Mouse (Mus musculus) brown adipose tissue, adult 24 weeks (tissue): ENCODE results near the gene Barhl2. TPM values are rescaled to one million over a fixed set of nuclear protein-coding genes. Genes with fewer than 3 reads are reported as not detected.

Source experiments
- H3K27ac ChIP-seq: fragments of 200-500 bp; replicated peaks from 2 replicates; pipeline ENCODE4 v1.5.1; 2012; ENCODE audit warnings: low read depth, mild to moderate bottlenecking, low read length
- H3K4me1 ChIP-seq: fragments of 200-500 bp; 2 replicates; pipeline ENCODE4 v1.6.1; 2012; ENCODE audit warnings: low read length, mixed read lengths; ENCODE audit not compliant: control insufficient read depth, insufficient read depth, insufficient read length
- H3K4me3 ChIP-seq: fragments of 200-500 bp; 2 replicates; pipeline ENCODE4 v1.5.1; 2012; ENCODE audit warnings: low read depth, mild to moderate bottlenecking, low read length, moderate library complexity; ENCODE audit not compliant: insufficient read depth
- polyA plus RNA-seq: library from polyadenylated mRNA; stranded (reverse); fragments of >200 nt; gene quantifications from 2 replicates; pipeline ENCODE4 v1.2.4, GENCODE M21; 2012; ENCODE audit not compliant: missing spikeins, insufficient read depth, insufficient read length

Barhl2 gene
- polyA plus RNA-seq = not detected in 2 replicates

DNA sequence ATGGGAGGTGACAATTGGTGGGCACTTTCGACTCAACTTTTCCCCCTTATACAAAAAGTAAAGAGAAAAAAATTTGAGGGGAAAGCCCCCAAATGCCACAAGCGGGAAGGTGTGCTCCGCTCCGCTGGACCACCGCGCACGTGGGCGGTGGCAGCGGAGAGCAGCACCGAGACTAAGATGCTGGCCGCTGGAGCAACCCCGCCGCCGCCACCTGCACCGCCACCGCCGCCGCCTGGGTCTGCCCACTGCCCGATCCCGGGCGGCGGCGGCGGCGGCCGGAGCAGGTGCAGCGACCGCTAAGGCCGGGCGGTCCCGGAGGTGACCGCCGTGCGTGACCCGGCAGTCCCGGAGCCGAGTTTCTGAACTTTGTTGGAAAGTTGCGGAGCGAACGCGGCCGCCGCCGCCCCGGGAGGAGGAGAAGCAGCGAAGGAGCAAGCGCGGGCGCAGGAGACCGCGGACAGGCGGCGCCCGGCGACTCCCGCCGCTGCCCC is at the start of gene Barhl2:
TSS of gene Barhl2 (minus strand) at position 181 of the 491 bp plus-strand sequence.
- Histone ChIP-seq H3K27ac (no peak within 1 kb of the TSS), H3K4me1 (peaks cover 4% of the 10 kb centered on the region), H3K4me3 (peak within 1 kb of the TSS; percentile 40)

DNA sequence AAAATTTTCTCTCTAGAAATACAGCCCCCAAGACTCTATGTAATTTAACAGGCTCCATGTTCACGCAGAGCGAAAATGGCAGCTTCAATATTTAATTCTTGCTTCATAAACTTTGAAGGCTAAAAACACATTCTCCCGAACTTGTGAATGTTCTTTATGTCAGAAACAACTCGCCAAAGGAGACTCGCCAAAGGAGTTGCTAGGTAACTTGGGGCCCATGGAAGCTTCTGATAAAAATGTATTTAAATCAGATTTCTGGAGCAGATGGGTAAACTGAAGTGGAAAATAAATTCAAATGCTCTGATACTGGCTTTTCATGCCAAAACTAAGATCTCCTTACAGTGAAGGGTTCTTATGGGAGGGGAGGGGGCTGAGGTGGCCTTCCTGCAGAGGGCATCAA is 48.1 kb upstream of the Barhl2 start:
- Histone ChIP-seq H3K27ac (no peak overlapping the region), H3K4me3 (no peak overlapping the region), H3K4me1 (no peaks in the 10 kb centered on the region)

GRCm38 (mm10) chr5:106502684-106503545 is 44.9 kb upstream of the Barhl2 start:
- Histone ChIP-seq H3K4me3 (no peak overlapping the region), H3K27ac (no peak overlapping the region), H3K4me1 (no peaks in the 10 kb centered on the region)

- Histone ChIP-seq H3K27ac (no peak overlapping the region), H3K4me3 (no peak overlapping the region), H3K4me1 (no peaks in the 10 kb centered on the region)
These were observed 44.3 kb upstream of the Barhl2 start for GRCm38 (mm10) chr5:106502271-106502670.

- H3K4me1 ChIP-seq = no peaks in the 10 kb centered on the region
- H3K4me3 ChIP-seq = no peak overlapping the region
- no peak overlapping the region for H3K27ac ChIP-seq
These were observed 33.8 kb upstream of the Barhl2 start for GRCm38 (mm10) chr5:106491771-106492170.

DNA sequence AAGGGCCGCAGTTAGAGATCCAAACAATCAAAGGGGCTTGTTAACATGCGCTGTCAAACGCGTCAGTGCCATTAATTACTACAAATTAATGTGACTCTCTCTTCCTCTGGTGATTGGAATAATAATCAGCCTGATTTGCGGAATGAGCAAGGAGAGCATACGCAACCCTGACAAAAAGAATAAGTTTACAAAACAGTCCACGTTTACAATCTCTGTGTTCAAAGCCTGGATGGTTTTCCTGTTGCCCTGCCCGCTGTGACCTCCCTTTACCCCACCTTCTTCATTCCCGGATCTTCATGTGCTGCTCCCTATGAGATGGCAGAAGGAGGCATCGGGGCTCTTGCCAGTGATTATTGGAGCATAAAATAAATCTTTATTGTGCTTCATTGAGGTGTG is 14.1 kb upstream of the Barhl2 start:
- H3K4me1 ChIP-seq = no peaks in the 10 kb centered on the region
- H3K4me3 ChIP-seq = no peak overlapping the region
- no peak overlapping the region for H3K27ac ChIP-seq

- Histone ChIP-seq H3K27ac (no peak overlapping the region), H3K4me1 (no peaks in the 10 kb centered on the region), H3K4me3 (no peak overlapping the region)
These were observed 13.5 kb upstream of the Barhl2 start for GRCm38 (mm10) chr5:106471235-106472104.

DNA sequence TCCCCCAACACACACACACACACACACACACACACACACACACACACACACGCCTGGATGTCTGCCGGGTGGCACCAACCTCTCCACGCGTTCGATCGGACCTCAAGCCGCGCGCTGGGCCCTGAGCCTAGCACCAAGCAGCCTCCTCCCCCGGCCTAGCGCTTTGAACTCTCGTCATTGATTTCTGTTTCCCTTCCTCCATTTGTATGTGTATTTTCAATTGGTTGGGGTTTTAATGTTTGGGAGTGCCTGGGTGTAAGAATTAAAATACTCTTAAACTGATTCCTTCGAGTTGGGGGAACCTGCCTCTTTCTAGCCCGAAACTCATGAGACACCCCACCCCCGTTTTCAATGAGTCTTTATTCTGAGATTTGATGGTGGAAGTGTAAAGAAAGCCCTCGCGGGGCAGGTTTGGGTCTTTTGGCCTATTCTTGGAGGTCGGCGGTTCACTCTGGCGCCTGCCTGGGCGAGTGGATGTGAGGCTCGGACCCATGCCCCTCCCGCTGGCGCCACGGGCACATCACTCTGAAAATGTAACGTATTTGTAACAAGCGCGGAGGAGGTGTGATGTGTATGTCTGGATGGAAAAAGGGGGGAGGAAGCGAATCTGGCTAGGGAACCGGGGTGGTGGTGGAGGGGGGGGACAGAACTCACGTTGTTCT is 7.3 kb upstream of the Barhl2 start:
- Histone ChIP-seq H3K4me1 (no peaks in the 10 kb centered on the region), H3K27ac (no peak overlapping the region), H3K4me3 (no peak overlapping the region)

DNA sequence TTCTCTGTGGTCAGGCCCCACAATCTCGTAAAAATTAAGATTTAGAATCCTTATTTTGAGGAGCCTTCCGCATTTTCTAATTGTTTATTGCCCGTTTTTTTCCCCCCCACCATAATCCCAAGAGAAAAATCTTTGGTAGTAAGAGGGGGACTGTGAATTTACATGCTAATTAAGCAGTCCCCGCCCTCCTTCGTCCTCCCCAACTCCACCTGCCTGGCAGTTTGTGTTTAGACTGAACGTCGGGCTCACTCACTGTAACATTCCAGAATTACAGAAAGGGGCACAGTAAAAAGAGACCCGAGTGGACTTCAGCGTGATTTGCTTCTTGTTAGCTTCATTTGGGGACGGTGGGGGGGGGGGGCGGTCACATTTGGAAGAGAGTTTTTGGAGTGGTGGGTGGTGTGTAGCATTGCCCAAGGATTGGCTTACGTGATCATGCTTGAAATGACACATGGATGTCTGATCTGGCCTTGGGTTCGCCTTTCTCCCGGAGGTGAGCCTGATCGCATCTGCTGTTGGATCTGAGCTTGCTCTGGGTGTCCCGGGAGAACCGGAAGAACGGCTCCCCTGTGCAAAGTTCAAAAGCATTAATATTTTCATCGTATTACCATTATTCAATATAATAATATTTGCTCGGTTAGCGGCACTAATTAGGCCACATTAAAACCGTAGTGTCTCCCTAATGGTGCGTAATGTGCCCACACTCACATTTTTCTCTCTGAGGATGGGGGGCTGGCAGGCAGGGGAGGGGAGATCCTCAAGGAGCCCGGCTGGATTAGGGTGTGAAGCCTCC is 6.6 kb upstream of the Barhl2 start:
- Histone ChIP-seq H3K27ac (no peak overlapping the region), H3K4me1 (no peaks in the 10 kb centered on the region), H3K4me3 (no peak overlapping the region)

- Histone ChIP-seq H3K4me3 (no peak overlapping the region), H3K4me1 (no peaks in the 10 kb centered on the region; the same call in 1 of the 2 replicates), H3K27ac (no peak overlapping the region)
These were observed 5.8 kb upstream of the Barhl2 start for GRCm38 (mm10) chr5:106463661-106464191.

- Histone ChIP-seq H3K4me3 (no peak overlapping the region), H3K4me1 (peaks cover 4% of the 10 kb centered on the region), H3K27ac (no peak overlapping the region)
These were observed 3.9 kb upstream of the Barhl2 start for GRCm38 (mm10) chr5:106461913-106462312.

- no peak overlapping the region for H3K4me3 ChIP-seq
- H3K27ac ChIP-seq = no peak overlapping the region
- H3K4me1 ChIP-seq = peaks cover 4% of the 10 kb centered on the region
These were observed 3.5 kb upstream of the Barhl2 start for GRCm38 (mm10) chr5:106461431-106461830.

GRCm38 (mm10) chr5:106460535-106460934 is 2.6 kb upstream of the Barhl2 start:
- Histone ChIP-seq H3K4me3 (no peak overlapping the region), H3K27ac (no peak overlapping the region), H3K4me1 (peaks cover 4% of the 10 kb centered on the region)

GRCm38 (mm10) chr5:106460001-106460511 is 2.1 kb upstream of the Barhl2 start:
- H3K4me1 ChIP-seq = peaks cover 4% of the 10 kb centered on the region
- no peak overlapping the region for H3K27ac ChIP-seq
- H3K4me3 ChIP-seq = no peak overlapping the region
